Mouse (Mus musculus) ES-E14 (cell line): ENCODE data around the gene Lmod1.

Experiments used
- CHD2 ChIP-seq: IDR thresholded peaks from 2 replicates; pipeline ENCODE4 v1.6.1; 2014; ENCODE audit warnings: mild to moderate bottlenecking, low read depth, low read length, inconsistent platforms
- HCFC1 ChIP-seq: IDR thresholded peaks from 2 replicates; pipeline ENCODE4 v1.6.1; 2012; ENCODE audit warnings: low read length, inconsistent platforms, borderline replicate concordance; ENCODE audit not compliant: insufficient read depth
- MAFK ChIP-seq: IDR thresholded peaks from 2 replicates; pipeline ENCODE4 v1.6.1; 2014; ENCODE audit warnings: mild to moderate bottlenecking, low read depth, low read length, inconsistent platforms; ENCODE audit not compliant: insufficient read depth
- ZNF384 ChIP-seq: IDR thresholded peaks from 2 replicates; pipeline ENCODE4 v1.6.1; 2012; ENCODE audit warnings: low read depth, low read length, inconsistent platforms

GRCm38 (mm10) chr1:135282536-135283286 lies 41.9 kb upstream of the Lmod1 start:
- TF ChIP-seq MAFK = no peak
- no peak for TF ChIP-seq CHD2
- TF ChIP-seq HCFC1 = no peak
- TF ChIP-seq ZNF384 = no peak
